Mouse (Mus musculus): Measurements from ENCODE around the gene Zbtb24.
A peak's percentile ranks its signal among the peaks of the same experiment; 100 is the strongest.

Zbtb24 gene

DNA sequence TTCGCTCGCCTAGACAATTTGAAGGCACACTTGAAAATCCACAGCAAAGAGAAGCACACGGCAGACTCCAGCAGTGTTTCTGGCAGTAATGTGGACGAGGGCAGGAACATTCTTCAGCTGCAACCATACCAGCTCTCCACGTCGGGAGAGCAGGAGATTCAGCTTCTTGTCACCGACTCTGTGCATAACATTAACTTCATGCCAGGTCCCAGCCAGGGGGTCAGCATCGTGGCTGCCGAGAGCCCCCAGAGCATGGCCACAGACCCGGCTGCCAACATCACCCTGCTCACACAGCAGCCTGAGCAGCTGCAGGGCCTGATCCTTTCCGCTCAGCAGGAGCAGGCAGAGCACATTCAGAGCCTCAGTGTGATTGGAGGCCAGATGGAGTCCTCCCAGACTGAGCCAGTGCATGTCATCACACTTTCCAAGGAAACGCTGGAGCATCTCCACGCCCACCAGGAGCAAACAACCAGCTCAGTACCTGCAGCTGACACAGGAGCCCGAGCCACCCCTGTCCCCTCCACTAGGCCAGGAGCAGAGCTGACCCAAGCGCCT lies 14.3 kb downstream of the Zbtb24 start:
- no peak for DNase-seq (ENCODE audit: low read depth in 1 of 2, low spot score in 2 of 2)

DNA sequence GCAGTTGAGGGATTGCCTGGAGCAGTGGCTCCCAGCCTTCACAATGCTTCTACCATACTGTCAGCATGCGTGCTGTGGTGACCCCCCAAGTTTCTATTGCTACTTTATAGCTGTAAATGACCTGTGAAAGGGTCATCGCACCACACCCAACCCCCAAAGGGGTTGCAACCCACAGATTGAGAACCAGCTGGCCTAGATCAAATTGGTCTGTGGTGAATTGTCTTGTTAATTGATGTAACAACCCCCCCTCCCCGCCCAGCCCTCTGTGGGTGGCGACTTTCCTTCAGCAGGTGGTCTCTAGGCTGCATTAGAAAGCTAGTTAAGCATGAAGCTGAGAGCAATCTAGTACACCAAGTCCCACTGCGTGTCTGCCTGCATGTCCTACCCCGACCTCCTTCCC lies 17.1 kb downstream of the Zbtb24 start:
- no peak for DNase-seq (ENCODE audit: low read depth in 1 of 2, low spot score in 2 of 2)

DNA sequence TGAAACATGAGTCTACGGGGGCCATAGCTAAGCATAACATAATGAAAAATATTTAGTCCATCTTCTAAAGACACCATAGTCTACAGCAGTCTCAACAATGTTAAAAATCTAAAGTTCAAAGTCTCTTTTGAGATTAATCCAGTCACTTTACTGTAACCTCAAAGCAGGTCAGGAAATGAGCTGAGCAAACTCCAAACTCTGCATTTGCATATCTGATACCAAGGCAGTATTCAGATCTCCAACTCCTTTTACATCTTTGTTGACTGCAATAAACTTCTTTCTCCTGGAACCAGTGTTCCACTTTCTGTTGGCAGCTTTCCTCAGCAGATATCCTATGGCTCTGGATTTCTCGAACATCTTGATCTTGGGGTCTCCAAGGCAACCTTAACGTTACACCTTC lies 20.5 kb downstream of the Zbtb24 start:
- DNase-seq (ENCODE audit: low read depth in 1 of 2, low spot score in 2 of 2) = no peak

DNA sequence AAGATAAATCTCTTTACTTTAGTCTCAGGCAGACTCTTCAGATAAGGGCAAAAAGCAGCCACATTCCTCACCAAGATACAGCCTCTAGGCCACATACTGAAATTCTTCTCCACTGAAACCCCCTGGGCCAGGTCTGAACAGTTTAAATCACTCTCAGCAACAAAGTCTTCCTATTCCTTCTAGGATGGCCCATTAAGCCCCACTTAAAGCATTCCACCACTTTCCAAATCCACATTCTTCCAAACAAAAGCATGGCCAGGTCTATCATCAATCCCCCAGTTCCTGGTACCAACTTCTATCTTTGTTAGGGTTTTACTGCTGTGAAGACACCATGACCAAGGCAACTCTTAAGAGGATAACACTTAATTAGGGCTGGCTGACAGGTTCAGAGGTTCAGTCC lies 22.4 kb downstream of the Zbtb24 start:
- DNase-seq (ENCODE audit: low read depth in 1 of 2, low spot score in 2 of 2) = no peak

DNA sequence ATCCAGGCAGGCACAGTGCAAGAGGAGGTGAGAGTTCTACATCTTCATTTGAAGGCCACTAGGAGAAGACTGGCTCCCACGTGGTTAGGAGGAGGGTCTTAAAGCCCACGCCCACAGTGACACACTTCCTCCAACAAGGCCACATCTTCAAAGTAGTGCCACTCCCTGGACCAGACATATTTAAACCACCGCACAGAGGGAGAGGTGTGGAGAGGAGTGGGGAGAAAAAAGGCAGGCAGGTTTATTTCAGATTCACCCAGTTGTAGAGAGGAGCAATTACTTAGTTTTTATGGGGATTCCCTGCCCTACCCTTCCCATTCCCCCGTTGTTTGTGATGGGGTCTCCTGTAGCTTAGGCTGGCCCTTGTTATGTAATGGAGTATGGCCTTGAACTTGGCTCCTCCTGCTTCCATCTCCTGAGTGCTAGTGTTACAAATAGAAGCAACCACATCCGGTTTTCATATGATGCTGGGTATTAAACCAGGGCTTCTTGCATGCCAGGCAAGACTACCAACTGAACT lies 22.8 kb downstream of the Zbtb24 start:
- DNase-seq (ENCODE audit: low read depth in 1 of 2, low spot score in 2 of 2) = peak in 1 of 2 experiments; percentile 13

DNA sequence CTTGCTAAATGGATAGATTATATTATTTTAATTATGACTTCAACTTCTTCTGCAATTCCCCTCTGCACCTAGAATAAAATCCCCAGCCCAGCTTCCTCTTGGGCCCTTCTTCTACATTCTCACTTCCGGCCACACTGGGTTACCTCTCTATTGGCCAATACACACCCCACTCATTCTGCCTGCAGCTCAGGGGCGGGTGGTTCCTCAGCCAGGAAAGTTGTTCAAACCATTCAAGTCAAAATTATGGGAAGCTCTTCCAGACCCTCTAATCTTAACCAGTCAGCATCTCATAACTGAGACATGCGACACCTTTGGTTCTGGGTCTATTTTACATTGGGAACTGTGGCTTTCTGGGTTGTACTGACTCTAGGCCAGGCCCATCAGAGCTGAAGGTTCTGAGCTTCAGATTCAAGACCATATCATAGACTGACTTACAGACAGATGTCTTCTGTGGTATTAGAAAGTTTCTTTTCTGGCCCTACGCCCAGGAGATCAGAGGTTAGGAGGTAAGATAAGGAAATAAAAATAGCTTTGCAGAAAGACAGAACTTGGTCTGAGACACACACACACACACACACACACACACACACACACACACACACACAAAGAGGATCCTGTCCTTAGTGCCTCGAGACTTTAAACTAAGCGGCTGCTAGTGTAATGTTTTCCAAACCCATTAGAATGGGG lies 23.7 kb downstream of the Zbtb24 start:
- peak in 1 of 2 experiments; percentile 53 for DNase-seq (ENCODE audit: low read depth in 1 of 2, low spot score in 2 of 2)

DNA sequence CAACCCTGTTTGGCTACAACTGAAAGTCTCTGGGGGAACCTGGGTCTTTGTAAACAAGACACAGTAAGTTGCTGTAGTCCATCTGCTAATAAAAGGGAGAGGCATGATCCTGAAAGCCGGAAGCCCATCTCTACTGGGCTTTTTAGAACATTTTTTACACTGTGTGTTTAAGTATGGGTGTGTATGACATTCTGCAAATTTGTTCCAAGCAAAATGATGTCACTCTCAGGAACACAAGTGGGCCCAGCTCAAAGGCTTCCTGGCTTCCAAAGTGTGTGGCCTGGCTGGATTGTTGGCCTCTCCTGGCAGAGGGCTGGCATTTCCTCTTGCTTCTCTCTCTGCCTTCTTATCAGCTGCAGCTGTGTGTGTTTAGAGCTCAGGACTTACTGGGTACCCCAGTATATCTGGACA lies 24.8 kb downstream of the Zbtb24 start:
- DNase-seq (ENCODE audit: low read depth in 1 of 2, low spot score in 2 of 2) = no peak

DNA sequence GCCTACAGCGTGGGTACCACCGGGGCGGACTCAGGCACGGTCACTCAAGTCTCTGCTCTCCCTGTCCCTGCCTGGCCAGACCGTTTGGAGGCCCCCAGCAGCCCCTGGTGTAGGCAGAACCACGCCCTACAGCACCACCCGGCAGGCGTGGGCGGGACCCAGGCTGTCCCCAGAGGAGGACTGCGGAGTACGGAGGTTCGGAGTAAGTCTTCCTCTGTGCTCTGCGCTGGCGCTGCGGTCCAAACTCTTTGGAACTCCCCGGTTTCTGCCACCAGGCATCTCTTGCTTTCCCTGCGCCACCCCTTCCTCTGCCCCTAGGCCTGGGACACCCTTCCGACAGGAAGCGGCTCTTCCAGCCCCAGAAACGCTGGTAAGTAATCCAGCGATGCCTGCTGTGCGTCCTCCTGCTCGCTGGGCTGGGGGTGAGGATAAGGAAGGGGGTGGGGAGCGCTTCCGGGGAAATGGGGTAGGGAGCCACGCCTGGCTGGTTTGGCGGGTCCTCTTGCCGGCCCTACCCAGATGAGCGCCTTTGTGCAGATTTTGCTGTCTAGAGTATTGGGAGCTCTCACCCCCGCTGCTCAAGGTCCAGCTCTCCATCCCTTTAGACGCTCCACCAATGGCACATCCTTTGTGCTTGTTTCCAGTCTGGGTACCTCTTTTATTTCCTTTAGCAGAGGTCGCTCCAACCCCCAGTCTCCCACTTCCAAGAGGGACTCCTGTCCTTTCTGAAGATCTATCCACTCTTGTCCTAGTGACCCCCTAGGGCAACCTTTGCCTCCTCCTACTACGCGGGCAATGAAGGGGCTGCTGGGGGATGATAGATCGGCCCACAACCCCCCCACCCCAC lies 26.2 kb downstream of the Zbtb24 start, which contains the start of gene Mical1:
Gene Mical1 (plus strand): TSS at position 144 of the 847 bp plus-strand sequence.
- peak in 1 of 2 experiments; percentile 54 for DNase-seq (ENCODE audit: low read depth in 1 of 2, low spot score in 2 of 2)

DNA sequence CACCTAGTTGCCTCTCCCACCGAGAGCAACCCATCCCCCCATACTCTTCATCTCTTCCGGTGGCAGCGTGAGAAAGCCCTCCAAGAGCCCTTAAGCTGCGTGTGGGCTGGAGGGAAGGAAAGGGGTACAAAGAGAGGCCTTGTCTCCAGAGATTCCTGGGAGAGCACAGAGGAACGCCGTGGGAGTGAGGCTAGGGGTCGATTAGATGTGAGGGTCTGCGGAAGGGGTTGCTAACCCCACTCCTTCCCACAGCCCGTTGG lies 26.8 kb downstream of the Zbtb24 start:
- DNase-seq (ENCODE audit: low read depth in 1 of 2, low spot score in 2 of 2) = no peak

DNA sequence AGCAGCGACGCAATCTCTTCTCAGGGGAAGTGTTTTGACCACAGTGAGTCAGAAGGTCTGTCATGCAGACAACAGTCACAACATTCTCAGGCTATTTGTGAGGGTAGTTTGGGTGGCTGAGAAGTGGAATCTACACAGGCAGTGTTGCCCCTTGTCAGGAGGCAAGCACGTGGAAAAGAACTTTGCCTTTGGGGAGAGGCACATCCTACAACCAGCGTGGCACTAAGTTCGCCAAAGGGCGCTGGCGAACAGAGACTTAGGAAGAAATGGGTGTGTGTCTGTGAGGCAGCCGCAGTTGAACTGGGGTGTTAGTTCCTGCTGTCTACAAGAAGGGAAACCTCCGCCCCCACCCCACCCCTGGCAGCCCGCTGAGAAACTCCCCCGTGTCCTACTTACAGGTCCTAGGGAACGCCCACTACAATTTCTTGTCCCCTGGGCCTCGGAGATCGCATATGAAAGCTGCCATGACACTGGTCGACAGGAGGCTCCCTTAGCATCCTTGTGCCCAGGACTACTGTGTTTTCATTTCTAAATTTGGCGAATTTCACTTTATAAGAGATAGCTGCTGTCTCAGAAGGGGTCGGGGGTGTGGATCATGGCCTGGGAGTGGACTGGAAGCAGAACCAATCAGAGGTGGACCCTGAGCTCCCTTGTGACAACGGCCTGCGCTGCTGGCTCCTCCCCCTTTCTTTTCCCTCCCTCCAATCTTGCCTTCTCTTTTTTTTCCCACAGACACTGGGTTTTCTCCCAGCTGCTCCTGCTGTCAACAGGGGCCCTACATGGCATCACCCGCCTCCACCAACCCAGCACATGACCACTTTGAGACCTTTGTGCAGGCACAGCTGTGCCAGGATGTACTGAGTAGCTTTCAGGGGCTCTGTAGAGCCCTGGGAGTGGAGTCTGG lies 27.3 kb downstream of the Zbtb24 start:
- DNase-seq (ENCODE audit: low read depth in 1 of 2, low spot score in 2 of 2) = peak in 1 of 2 experiments; percentile 73

DNA sequence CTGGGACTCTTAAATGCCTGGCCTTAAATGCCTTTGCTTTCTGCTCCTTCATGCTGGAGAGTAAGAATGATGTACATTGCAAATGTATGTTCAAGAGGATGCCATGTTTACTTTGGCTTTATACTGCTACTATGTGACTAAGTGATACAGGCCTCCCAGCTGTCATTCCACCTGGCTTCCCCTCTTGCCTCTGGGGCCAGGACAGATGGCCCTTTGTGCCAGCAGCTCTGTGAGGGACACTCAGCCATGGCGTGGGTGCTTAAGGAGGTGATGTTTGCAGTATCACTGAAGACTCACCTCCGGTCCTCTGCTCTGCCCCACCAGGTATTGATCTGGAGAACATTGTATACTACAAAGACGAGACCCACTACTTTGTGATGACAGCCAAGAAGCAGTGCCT lies 29.8 kb downstream of the Zbtb24 start:
- DNase-seq (ENCODE audit: low read depth in 1 of 2, low spot score in 2 of 2) = no peak

DNA sequence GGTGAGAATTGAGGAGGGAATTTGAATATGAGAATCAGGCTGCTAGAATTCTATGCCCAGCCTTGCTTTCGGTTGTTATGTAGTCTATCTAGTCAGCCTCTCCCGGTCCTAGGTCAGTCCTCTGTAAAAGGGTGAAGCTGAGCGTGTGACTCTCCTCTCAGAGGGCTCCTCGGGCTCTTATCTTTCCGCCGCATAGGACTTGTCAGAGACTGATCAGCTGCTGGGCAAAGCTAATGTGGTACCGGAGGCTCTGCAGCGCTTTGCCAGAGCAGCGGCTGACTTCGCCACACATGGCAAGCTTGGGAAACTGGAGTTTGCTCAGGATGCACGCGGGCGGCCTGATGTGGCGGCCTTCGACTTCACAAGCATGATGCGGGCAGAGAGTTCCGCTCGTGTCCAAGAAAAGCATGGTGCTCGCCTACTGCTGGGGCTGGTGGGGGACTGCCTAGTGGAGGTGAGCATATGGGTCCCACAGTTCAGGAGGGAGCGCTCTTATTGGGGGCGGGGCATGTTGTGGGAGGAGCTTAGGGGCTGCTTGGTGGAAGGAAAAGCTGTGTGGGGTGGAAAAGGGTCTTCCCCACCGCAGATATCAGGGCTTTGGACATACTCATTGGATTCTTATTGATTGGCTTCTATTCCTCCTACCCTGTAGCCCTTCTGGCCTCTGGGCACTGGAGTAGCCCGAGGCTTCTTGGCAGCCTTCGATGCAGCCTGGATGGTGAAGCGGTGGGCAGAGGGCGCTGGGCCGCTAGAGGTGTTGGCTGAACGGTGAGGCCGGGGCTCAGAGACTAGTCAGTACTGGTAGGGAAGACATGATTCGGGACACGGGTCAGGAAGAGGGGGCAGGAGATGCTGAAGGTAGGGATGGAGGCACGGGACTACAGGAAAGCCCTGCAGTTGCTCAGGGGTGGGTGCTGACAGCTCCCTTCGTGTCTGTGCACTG lies 31.0 kb downstream of the Zbtb24 start:
- DNase-seq (ENCODE audit: low read depth in 1 of 2, low spot score in 2 of 2) = no peak

DNA sequence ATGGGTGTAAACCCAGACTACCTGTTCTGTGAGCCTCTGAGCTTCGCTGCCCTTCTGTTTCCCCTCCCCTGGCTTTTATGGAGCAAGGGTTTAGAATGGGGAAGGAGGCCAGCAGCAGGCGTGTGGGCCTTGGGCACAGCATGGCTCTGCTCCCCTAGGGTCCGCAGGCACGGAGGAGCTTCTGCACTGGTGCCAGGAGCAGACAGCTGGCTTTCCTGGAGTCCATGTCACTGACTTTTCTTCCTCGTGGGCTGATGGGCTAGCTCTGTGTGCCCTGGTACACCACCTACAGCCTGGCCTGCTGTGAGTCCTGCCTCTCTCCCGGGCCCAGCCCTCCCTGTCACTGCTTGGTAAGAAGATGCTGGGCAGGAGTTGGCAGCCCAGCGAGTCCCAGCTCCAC lies 32.3 kb downstream of the Zbtb24 start:
- no peak for DNase-seq (ENCODE audit: low read depth in 1 of 2, low spot score in 2 of 2)

DNA sequence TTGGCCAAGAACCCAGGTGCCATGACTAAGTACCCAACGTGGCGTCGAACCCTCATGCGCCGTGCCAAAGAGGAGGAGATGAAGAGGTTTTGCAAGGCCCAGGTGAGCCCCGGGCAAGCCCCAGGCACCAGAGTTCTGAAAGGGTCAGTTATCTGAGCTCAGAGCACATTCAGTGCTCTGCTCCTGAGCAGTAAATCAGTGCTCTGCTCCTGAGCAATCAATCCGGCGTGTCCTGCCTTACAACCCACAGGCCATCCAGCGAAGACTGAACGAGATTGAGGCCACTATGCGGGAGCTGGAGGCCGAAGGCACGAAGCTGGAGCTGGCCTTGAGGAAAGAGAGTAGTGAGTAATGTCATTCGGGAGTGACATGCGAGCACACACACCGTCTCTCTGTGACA lies 35.6 kb downstream of the Zbtb24 start:
- no peak for DNase-seq (ENCODE audit: low read depth in 1 of 2, low spot score in 2 of 2)

DNA sequence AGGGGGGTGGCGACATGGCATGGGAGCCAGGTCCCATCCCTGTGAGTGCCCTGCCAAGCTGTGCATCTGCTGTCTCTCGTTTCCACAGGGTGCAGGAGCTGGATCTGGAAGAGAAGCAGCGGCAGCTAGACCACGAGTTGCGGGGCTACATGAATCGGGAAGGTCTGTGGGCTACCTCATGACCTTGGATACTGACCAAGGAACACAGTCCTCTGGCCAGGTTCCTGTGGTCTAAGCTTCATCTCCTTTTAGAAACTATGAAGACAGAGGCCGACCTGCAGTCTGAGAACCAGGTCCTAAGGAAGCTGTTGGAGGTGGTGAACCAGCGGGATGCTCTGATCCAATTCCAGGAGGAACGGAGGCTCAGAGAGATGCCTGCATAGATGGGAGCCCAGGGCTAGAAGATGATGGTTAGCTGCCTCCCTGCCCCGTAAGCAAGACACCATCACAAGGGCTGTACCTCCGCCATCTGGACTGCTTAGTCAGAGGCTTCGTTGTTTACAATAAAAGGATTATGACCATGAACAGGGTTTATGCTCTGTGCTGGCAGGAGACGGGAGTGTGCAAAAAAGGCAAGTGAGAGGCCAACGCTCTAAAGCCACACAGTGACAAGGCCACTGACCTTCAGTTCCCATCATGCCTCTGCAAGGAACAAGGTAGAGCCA lies 36.5 kb downstream of the Zbtb24 start:
- no peak for DNase-seq (ENCODE audit: low read depth in 1 of 2, low spot score in 2 of 2)

DNA sequence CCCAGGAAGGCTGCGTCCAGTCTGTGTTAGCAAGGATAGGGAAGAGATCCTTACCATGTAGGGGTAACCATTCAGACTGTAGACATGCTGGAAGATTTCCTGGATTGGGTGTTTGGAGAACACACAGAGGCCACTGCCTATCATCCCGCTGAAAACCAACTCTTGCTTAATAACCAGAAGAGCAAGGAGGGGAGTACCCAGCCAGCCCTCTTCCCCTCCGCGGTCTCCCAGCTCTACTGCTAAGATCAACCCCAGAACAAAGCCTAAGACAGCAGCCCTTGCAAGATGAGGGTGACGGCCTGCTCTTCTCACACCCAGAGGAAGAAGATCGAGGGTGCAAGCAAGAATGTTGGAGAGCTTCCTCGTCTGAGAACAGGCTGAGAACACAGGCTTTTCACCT lies 38.7 kb downstream of the Zbtb24 start:
- no peak for DNase-seq (ENCODE audit: low read depth in 1 of 2, low spot score in 2 of 2)

DNA sequence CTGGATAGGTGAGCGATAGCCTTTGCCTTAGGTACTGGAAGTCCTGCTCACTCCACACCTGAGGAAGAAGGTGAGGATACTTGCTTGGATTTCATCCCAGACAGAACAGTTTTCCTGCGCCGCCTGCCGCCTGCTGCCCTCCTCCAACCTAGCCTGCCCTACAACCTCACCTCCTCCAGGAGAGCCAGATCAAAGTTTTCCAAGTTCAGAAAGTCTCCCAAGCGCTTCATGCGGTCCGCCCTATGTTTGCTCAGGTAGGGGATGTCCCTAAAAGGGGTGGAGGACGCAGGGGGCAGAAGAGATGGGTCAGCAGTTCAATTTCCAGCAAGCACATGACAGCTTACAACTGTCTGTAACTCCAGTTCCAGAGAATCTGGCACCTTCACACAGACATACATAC lies 39.1 kb downstream of the Zbtb24 start:
- DNase-seq (ENCODE audit: low read depth in 1 of 2, low spot score in 2 of 2) = no peak

DNA sequence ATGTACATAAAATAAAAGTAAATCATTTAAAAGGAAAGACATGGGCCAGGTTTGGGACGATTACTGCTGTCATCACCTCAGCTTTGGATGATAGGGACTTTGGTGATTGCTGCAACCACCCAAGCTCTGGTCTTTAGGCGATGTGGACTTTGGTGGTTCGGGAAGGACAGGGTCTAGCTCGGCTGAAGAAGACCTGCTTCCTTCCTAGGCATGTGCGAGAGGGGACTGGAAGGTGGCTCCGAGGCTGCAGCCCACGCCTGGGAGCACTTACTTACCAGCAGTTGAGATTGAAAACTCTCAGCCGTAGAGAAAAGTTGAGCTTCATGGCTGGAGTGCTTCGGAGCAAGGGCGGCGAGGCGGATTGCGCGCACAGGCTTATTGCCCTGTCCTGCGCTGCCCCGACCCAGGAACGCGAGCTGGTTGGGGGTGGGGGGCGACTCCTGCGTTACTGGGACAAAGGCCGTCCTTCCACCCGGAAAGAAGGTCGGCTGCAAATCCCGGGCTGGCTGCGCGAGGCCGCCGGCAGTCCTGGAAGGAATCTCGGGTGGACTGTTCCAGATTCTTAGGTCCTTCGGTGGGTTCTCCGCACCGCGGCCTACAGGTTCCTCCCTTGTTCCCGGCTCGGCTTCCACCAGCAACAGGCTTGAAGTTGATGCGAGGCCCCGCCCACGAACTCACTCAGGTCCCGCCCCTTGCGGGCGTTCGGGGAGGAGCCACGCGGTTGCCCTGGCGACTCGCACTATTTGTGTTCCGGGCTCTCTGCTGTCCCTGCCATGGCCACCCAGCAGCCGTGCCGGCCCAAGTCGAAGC lies 39.7 kb downstream of the Zbtb24 start, which contains the start of the genes Smpd2 and Ppil6:
Gene Smpd2 (minus strand): TSS at position 662 of the 810 bp plus-strand sequence.
Gene Ppil6 (plus strand): TSS at position 732 of the 810 bp plus-strand sequence.
- peak; percentile 78 to 95 for DNase-seq (ENCODE audit: low read depth in 1 of 2, low spot score in 2 of 2)

DNA sequence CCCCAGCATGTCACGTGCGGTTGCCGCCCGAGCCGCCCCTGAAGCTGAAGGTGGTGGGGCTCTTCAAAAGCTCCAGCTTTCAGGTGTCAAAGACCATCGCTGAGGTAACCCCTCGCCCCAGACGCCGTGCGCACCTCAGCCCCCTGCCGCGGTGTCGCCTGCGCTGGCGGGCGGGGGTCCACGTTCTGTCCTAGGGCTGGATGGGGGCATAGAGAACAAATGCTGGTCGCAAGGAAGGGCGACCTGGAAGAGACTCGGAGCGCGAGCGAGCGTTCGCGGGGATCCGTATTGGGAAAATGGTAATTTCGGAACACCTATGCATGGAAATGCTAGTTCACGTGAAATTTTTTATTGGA lies 40.3 kb downstream of the Zbtb24 start:
- DNase-seq (ENCODE audit: low read depth in 1 of 2, low spot score in 2 of 2) = no peak

Measured in monocyte, adult 2 months (primary cell).